Mouse (Mus musculus) small intestine, adult 2 months (tissue): ENCODE results near the gene Gm10203. TPM values are rescaled to one million over a fixed set of nuclear protein-coding genes. Genes with fewer than 3 reads are reported as not detected.

Experiments
- H3K27ac ChIP-seq: fragments of 200-500 bp; 2 replicates; pipeline ENCODE4 v1.5.1; 2012; ENCODE audit warnings: low read depth, low read length, control low read depth, inconsistent platforms; ENCODE audit not compliant: insufficient read depth
- H3K27me3 ChIP-seq: fragments of 200-500 bp; 2 replicates; pipeline ENCODE4 v1.6.1; 2012; ENCODE audit warnings: mild to moderate bottlenecking, moderate library complexity, low read length, inconsistent platforms; ENCODE audit not compliant: control insufficient read depth, insufficient read depth
- H3K36me3 ChIP-seq: fragments of 200-500 bp; 2 replicates; pipeline ENCODE4 v1.6.1; 2012; ENCODE audit warnings: mild to moderate bottlenecking, low read length, control low read depth, inconsistent platforms; ENCODE audit not compliant: control insufficient read depth, insufficient read depth
- H3K4me1 ChIP-seq: fragments of 200-500 bp; 2 replicates; pipeline ENCODE4 v1.6.1; 2012; ENCODE audit warnings: low read length, inconsistent platforms, mixed read lengths; ENCODE audit not compliant: control insufficient read depth, insufficient read depth, insufficient read length
- H3K4me3 ChIP-seq: fragments of 200-500 bp; 2 replicates; pipeline ENCODE4 v1.5.1; 2012; ENCODE audit warnings: low read depth, mild to moderate bottlenecking, control low read depth, inconsistent platforms, low read length, moderate library complexity
- CTCF ChIP-seq: fragments of 200-500 bp; IDR thresholded peaks from 2 replicates; pipeline ENCODE4 v1.5.1; 2012; ENCODE audit warnings: low read depth, mild to moderate bottlenecking, control low read depth, inconsistent platforms, low read length, moderate library complexity, mixed read lengths; ENCODE audit not compliant: insufficient replicate concordance, insufficient read length; ENCODE audit errors: extremely low read depth
- POLR2A ChIP-seq: fragments of 200-500 bp; IDR thresholded peaks from 2 replicates; pipeline ENCODE4 v1.6.1; 2012; ENCODE audit warnings: low read depth, mild to moderate bottlenecking, control low read depth, inconsistent platforms, low read length, moderate library complexity
- WGBS: fragments of 180-500 bp; shearing (Covaris S2); methylation state at CpG from one replicate; pipeline ENCODE4 v1.1.7; 2018; 5-methylcytosine and 5-hydroxymethylcytosine counted together
- polyA plus RNA-seq: library from polyadenylated mRNA; depleted of rRNA; stranded (reverse); fragments of >200 nt; gene quantifications from 2 replicates; pipeline ENCODE4 v1.2.3, GENCODE M21; 2012

The Gm10203 gene
- polyA plus RNA-seq, 1 experiment, result not detected

DNA sequence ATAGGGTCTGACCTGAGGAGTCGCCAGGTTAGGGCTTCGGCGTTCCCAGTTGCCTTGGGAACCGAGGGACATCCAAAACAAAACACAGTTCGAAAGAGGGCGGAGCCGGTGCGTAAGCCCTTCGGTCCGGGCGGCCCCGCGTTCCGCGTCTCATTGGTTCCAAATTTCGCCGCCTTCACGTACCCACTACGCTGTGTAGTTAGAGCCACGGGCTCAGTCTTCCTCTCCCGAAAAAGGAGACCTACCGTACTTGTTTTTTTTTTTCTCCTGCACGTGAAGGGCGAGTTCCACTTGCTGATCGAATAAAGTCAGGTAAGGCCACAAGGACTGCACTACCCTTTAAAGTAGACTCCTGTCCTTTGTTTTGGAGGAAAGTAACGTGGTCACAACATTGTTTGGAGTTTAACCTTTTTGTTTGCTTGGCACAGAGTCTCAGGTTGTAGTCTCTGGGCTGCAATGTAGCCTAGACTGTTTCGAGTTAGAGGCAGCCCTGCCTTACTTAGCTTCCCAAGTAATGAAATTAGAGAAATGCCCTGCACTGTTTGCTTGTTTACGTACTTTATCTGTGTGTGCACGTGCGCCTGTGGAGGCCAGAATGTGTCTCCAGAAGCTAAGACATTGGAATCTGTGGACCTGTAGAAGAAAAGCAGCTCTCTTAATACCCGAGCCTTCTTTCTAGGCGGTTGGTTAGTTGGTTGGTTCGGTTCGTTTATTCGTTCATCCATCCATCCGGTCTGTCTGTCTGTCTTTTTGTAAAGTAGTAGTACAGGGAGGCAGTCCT, 11.6 kb downstream of the Gm10203 start:
- 2% methylated on average over 36 of the region's 36 CpGs for WGBS
- Histone ChIP-seq H3K36me3 (peaks cover 11% of the 10 kb centered on the region), H3K27me3 (no peaks in the 10 kb centered on the region), H3K4me1 (0 out of 2 replicates have a peak, but pooled peaks cover 2% of the 10 kb centered on the region), H3K27ac (peak overlapping the region; percentile 91), H3K4me3 (peak overlapping the region; percentile 59)
- TF ChIP-seq CTCF (no peak), POLR2A (peak; percentile 57; the same call in 1 of the 2 replicates)

DNA sequence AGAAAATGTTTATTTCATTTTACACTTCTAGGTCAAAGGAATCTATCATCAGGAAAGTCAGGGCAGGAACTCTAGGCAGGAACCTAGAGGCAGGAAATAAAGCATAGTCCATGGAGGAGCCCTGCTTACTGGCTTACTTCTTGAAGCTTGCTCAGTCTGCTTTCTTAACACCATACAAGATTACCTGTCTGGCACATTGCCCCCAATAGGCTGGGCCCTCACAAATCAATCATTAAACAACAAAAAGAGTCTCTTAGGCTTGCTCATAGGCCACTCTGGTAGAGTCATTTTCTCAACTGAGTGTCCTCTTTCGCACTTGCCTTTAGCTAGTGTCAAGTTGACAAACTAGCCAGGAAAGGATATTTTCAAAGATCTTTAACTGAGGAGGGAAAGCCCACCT, 15.2 kb downstream of the Gm10203 start:
- no peaks in the 10 kb centered on the region for H3K27me3 ChIP-seq
- no peak overlapping the region for H3K4me3 ChIP-seq
- H3K36me3 ChIP-seq, result peaks cover 14% of the 10 kb centered on the region
- TF ChIP-seq CTCF (no peak), POLR2A (no peak)
- 74% methylated on average over 1 of the region's 1 CpGs for WGBS
- H3K27ac ChIP-seq, result peak overlapping the region; percentile 53
- peaks cover 8% of the 10 kb centered on the region; the same call in 1 of the 2 replicates for H3K4me1 ChIP-seq

DNA sequence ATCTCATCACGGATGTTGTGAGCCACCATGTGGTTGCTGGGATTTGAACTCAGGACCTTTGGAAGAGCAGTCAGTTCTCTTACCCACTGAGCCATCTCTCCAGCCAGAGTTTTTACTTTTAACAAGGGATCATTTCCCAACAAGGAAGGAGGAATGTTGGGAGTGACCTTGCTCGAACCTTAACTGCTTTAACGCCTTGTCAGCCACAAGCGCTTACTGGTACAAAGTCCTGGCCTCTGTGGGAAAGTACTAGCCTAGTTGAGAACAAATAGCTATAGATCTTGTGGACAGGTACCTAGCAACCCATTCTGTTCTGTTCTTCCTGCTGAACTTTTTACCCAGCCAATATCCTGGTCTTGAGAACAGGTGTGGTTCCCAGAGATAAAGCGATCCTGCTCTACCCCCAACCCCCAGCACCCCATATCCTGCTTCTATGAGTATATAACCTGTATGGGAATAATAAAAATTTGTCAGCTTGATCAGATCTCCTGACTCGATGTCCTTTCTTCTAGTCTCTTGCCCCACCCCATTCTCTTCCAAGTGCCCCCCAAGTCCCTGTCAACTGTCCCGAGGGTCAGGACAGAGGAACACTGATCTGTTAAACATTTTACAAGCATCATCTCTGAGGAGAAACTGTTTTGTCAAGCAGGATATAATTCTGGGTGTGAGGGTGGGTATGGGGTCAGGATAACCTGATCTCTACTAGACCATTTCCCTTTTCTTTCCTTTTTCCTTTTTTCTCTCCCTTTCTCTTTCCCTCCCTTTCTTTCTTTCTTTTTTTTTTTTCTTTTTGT, 18.7 kb downstream of the Gm10203 start:
- H3K36me3 ChIP-seq, result peaks cover 18% of the 10 kb centered on the region
- WGBS, result 27% methylated on average over 7 of the region's 7 CpGs
- H3K27me3 ChIP-seq, result no peaks in the 10 kb centered on the region
- H3K4me1 ChIP-seq, result peaks cover 8% of the 10 kb centered on the region
- H3K4me3 ChIP-seq, result no peak overlapping the region
- H3K27ac ChIP-seq, result peak overlapping the region; percentile 100
- no peak for TF ChIP-seq CTCF
- TF ChIP-seq POLR2A, result no peak

DNA sequence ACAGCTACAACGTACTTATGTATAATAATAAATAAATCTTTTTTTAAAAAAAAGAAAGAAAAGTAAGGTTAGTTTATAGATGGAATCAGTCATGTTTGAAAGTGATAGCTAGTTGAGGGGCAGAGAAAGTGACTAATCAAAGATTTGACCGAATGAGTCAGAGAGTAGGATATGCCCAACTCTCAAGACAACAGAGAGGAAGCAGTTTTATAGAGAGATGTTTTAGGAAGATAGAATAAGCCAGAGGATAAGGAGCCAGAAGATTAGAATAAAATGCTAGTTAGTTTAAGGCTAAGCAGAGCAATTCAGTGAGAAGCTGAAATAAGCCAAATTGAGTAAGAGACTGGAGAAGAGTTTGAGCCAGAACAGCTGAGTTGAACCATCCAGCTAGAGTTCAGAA, 22.1 kb downstream of the Gm10203 start:
- whole genome bisulfite sequencing, result 86% methylated on average over 2 of the region's 2 CpGs
- peaks cover 25% of the 10 kb centered on the region for H3K4me1 ChIP-seq

DNA sequence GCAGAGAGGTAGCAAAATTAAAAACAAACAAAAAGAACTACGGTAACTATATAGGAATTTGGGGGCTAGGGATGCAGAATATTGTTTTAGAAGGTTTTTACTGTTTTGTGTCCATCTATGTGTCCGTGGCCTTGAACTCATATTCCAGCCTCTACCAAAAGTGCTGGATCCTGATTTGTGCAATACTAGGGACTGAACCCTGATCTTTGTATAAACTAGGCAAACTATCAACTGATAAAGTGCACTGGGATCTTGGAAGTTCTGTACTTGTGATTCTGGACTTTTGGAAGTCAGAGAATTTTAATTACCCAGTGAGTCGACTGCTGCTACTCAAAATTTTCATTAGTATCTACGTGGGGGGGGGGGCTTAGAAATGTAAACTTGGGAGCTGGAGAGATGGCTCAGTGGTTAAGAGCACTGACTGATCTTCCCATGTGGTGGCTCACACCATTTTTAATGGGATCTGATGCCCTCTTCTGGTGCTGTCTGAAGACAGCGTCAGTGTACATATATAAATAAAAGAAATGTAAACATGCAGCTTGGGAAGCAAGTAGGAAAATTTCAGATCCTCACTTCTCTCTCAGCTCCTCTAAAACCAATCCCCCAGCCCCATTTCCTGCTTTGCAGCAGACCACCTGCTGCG, 23.6 kb downstream of the Gm10203 start:
- TF ChIP-seq CTCF (no peak), POLR2A (no peak)
- peaks cover 9% of the 10 kb centered on the region for H3K36me3 ChIP-seq
- H3K4me3 ChIP-seq, result no peak overlapping the region
- WGBS, result 29% methylated on average over 6 of the region's 6 CpGs
- H3K27ac ChIP-seq, result peak overlapping the region; percentile 84
- H3K27me3 ChIP-seq, result no peaks in the 10 kb centered on the region
- H3K4me1 ChIP-seq, result peaks cover 25% of the 10 kb centered on the region

More for the DNA sequence above, 22.1 kb downstream of the Gm10203 start:
- no peak overlapping the region for H3K27ac ChIP-seq
- no peaks in the 10 kb centered on the region for H3K27me3 ChIP-seq
- H3K4me3 ChIP-seq, result no peak overlapping the region
- TF ChIP-seq POLR2A (no peak), CTCF (no peak)
- peaks cover 9% of the 10 kb centered on the region for H3K36me3 ChIP-seq

DNA sequence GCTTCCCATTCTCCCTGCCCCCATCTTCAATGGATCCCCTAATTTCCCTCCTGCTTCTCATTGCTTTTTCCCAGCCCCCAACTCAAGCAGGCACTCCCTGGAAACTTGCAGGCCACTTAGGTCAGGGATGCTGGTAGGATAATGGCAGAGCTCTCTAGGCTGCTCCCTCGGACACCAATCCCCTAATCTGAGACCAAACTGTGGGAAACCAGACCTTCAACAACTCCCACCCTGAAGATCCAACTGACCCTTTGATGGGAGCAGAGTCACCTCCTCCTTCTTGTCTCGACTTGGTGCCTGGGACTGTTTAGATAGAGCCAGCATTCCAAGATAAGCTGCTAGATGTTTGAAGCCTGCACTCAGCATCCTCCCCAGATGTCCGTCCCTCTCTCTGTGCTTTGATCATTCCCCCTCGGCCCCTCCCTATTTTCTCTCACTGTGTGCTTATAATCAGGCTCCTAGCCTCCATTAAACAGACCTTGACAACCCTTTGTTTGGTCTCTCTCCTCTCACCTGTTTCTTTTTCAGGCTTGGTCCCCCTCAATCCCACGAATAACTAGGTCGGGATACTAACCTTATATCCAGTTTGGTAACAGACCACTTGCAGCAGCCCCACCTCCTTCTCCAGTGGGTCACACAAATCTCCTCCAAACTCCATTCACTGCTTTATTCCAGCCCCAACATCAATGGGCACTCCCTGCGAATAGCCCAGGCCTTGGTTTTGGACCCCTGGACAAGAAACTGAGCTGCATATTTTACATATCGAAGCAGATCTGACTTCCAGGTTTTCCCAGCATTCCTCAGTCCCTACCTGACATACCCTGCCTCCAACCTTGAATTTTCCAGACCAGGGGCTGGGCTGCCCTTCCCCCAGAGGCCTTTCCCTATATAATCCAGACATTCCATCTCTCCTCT, 24.4 kb downstream of the Gm10203 start:
- Histone ChIP-seq H3K4me1 (peaks cover 22% of the 10 kb centered on the region), H3K27ac (peak overlapping the region; percentile 84), H3K27me3 (no peaks in the 10 kb centered on the region), H3K4me3 (no peak overlapping the region), H3K36me3 (peaks cover 11% of the 10 kb centered on the region)
- TF ChIP-seq POLR2A (no peak), CTCF (no peak)
- 17% methylated on average over 8 of the region's 8 CpGs for WGBS
